Mouse (Mus musculus): ENCODE measurements around the gene Nfe2. TPM values are rescaled to one million over a fixed set of nuclear protein-coding genes. Genes with fewer than 3 reads are reported as not detected.
A peak's percentile ranks its signal among the peaks of the same experiment; 100 is the strongest.

Gene Nfe2
- polyA plus RNA-seq (2015; fragmentation: Nextera tagmentation; extraction: Ambion mirVana): 0.50 and 0.70 TPM in 2 replicates

- Histone ChIP-seq H3K9ac (ENCODE audit: low read length) (no peak within 1 kb of the TSS), H3K36me3 (ENCODE audit: control insufficient read depth, insufficient read depth, low read length) (no peaks in the 10 kb centered on the region)
- 11% methylated on average over 15 of the region's 15 CpGs for WGBS
These were observed at the start of gene Nfe2 for GRCm38 (mm10) chr15:103257790-103258728. TSS of gene Nfe2 (minus strand) at chr15:103258403.

GRCm38 (mm10) chr15:103307125-103307524 lies 48.9 kb upstream of the Nfe2 start:
- 1% methylated on average over 7 of the region's 7 CpGs for WGBS
- H3K9me3 ChIP-seq (ENCODE audit: control insufficient read depth, low read length): no peaks in the 10 kb centered on the region
- H3K27me3 ChIP-seq (ENCODE audit: control insufficient read depth, insufficient read depth, low read length): no peaks in the 10 kb centered on the region
- no peak overlapping the region for H3K27ac ChIP-seq (replicated peaks)
- peaks cover 7% of the 10 kb centered on the region for H3K4me1 ChIP-seq (replicated peaks; ENCODE audit: control insufficient read depth, insufficient read depth)
- ATAC-seq (ENCODE audit: low FRiP score, low TSS enrichment) (peak; percentile 39; the same call in 1 of the 2 replicates), DNase-seq (ENCODE audit: low spot score) (peak; percentile 94)
- H3K36me3 ChIP-seq (ENCODE audit: control insufficient read depth, insufficient read depth, low read length): no peaks in the 10 kb centered on the region
- TF ChIP-seq CTCF (IDR thresholded peaks at IDR 0.05; ENCODE audit: low read depth) (peak; percentile 98), EP300 (optimal IDR thresholded peaks at IDR 0.05) (no peak)
- H3K9ac ChIP-seq (ENCODE audit: low read length): no peak overlapping the region
- 0 out of 2 replicates have a peak overlapping the region, but pooled peaks have one; percentile 27 for H3K4me2 ChIP-seq (replicated peaks; ENCODE audit: low read depth)
- H3K4me3 ChIP-seq (ENCODE audit: low read depth, low read length): no peak overlapping the region

More at GRCm38 (mm10) chr15:103257790-103258728, at the start of gene Nfe2:
- no peaks in the 10 kb centered on the region for H3K9me3 ChIP-seq (ENCODE audit: control insufficient read depth, low read length)
- TF ChIP-seq CTCF (IDR thresholded peaks at IDR 0.05; ENCODE audit: low read depth) (no peak; the same call in 1 of the 2 replicates), EP300 (optimal IDR thresholded peaks at IDR 0.05) (no peak)
- ATAC-seq (ENCODE audit: low FRiP score, low TSS enrichment) (peak; percentile 96), DNase-seq (ENCODE audit: low spot score) (peak; percentile 90)
- H3K4me2 ChIP-seq (replicated peaks; ENCODE audit: low read depth): peak within 1 kb of the TSS; percentile 46
- peak within 1 kb of the TSS; percentile 17 for H3K4me3 ChIP-seq (ENCODE audit: low read depth, low read length)
- H3K4me1 ChIP-seq (replicated peaks; ENCODE audit: control insufficient read depth, insufficient read depth): peaks cover 6% of the 10 kb centered on the region; the same call in 1 of the 2 replicates
- H3K27me3 ChIP-seq (ENCODE audit: control insufficient read depth, insufficient read depth, low read length): no peaks in the 10 kb centered on the region
- no peak within 1 kb of the TSS for H3K27ac ChIP-seq (replicated peaks)

DNA sequence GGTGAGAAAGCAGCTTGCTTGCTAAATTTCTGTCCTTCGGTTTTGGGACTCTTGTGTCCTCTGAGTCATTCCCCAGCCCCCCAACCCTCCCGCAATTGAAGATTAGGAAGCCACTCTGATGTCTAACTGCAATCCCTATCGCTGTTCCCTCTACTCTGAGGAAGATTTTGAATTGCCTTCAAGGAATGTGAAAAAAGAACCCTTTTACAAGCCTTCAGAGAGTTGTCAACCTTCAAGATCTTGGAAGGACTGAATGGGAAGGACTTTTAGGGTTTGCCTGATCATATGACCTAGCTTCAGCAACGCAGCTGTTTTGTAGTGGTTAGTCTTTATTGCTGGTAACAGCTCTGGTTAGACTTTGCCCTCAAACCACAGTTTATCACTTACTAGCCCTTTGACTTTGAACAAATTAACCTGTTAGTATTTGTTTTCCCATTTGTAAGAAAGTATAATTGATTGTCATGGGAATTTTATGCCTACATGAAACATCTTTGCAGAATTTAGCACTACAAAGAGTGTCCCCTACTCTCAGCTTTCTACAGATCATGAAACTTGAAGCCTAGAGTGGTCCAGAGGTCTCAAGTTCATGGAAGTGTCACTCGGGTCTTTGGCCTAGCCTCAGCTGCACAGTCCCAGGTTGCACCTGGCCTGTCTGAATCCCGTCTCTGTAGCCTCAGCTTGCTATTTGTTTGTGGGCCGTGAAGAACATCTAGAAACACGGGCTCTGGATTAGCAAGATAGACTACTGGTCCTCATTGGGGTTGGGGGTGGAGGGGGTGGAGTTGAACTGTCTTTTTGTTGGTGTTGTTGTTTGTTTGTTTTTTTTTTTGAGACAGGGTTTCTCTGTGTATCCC lies 47.8 kb upstream of the Nfe2 start:
- H3K36me3 ChIP-seq (ENCODE audit: control insufficient read depth, insufficient read depth, low read length): no peaks in the 10 kb centered on the region
- H3K9me3 ChIP-seq (ENCODE audit: control insufficient read depth, low read length): no peaks in the 10 kb centered on the region
- H3K9ac ChIP-seq (ENCODE audit: low read length): peak overlapping the region; percentile 68
- H3K27me3 ChIP-seq (ENCODE audit: control insufficient read depth, insufficient read depth, low read length): no peaks in the 10 kb centered on the region
- ATAC-seq (ENCODE audit: low FRiP score, low TSS enrichment) (no peak), DNase-seq (ENCODE audit: low spot score) (no peak)
- H3K4me3 ChIP-seq (ENCODE audit: low read depth, low read length): peak overlapping the region; percentile 57
- whole genome bisulfite sequencing: 34% methylated on average over 8 of the region's 8 CpGs
- H3K4me1 ChIP-seq (replicated peaks; ENCODE audit: control insufficient read depth, insufficient read depth): peaks cover 7% of the 10 kb centered on the region
- H3K27ac ChIP-seq (replicated peaks): peak overlapping the region; percentile 95
- TF ChIP-seq EP300 (optimal IDR thresholded peaks at IDR 0.05) (no peak), CTCF (IDR thresholded peaks at IDR 0.05; ENCODE audit: low read depth) (no peak)
- H3K4me2 ChIP-seq (replicated peaks; ENCODE audit: low read depth): peak overlapping the region; percentile 91

DNA sequence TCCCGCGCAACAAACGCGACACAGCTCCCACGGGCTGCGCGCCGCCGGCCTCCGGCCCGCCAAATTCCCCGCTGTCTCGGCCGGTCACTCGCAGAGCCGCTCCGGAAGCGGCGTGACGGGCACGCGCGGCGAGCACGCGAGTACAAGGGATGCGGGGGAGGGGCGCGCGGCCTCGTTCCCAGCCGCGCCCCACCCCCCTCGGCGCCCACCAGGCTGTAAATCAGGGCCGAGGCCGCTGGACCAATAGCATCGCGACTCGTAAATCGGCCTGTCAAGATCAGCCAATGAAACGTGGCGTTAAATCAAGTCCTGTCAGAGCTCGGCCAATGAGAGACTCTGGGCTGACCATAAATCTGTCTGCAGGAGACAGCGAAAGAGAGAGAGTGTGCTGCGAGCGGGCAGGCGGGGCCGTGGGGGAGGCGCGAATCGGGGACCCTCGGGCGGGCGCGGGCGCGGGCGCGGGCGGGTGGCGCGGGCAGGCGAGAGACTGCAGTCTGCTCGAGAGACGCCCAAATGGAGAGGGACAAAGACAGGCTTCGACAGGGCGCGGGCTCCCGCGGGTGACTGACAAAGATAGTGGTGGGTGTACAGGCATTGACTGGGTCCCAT lies 47.0 kb upstream of the Nfe2 start:
- Histone ChIP-seq H3K4me1 (replicated peaks; ENCODE audit: control insufficient read depth, insufficient read depth) (peaks cover 10% of the 10 kb centered on the region), H3K9ac (ENCODE audit: low read length) (peak overlapping the region; percentile 68), H3K27me3 (ENCODE audit: control insufficient read depth, insufficient read depth, low read length) (no peaks in the 10 kb centered on the region), H3K4me3 (ENCODE audit: low read depth, low read length) (peak overlapping the region; percentile 57), H3K27ac (replicated peaks) (peak overlapping the region; percentile 95), H3K9me3 (ENCODE audit: control insufficient read depth, low read length) (no peaks in the 10 kb centered on the region), H3K36me3 (ENCODE audit: control insufficient read depth, insufficient read depth, low read length) (no peaks in the 10 kb centered on the region), H3K4me2 (replicated peaks; ENCODE audit: low read depth) (peak overlapping the region; percentile 91)
- ATAC-seq (ENCODE audit: low FRiP score, low TSS enrichment) (peak; percentile 95), DNase-seq (ENCODE audit: low spot score) (peak; percentile 94)
- no peak for TF ChIP-seq CTCF (IDR thresholded peaks at IDR 0.05; ENCODE audit: low read depth)
- peak; percentile 97 for TF ChIP-seq EP300 (optimal IDR thresholded peaks at IDR 0.05)
- WGBS: under 1% methylated on average over 71 of the region's 71 CpGs

DNA sequence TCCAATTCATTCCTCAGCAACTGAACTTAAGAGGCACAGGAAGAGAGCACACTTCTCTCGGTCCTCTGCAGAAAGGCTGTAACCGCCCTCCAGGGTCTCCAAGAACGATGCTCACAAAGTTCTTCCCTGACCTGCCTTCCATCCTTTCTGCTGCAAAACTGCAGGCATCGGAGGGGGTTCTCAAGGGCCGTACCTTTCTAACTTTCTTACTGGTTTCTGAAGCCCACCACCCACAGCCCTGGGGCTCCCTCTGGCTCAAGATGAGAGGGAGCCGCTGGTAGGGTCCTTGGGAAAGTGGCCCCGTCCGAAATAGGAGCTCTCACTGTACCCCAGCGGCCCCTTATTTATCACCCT lies 46.4 kb upstream of the Nfe2 start:
- no peaks in the 10 kb centered on the region for H3K36me3 ChIP-seq (ENCODE audit: control insufficient read depth, insufficient read depth, low read length)
- DNase-seq (ENCODE audit: low spot score): no peak
- 0% methylated on average over 9 of the region's 9 CpGs for WGBS

More for the DNA sequence above, 46.4 kb upstream of the Nfe2 start:
- Histone ChIP-seq H3K27ac (replicated peaks) (peak overlapping the region; percentile 95), H3K9me3 (ENCODE audit: control insufficient read depth, low read length) (no peaks in the 10 kb centered on the region), H3K4me2 (replicated peaks; ENCODE audit: low read depth) (peak overlapping the region; percentile 91), H3K4me1 (replicated peaks; ENCODE audit: control insufficient read depth, insufficient read depth) (peaks cover 10% of the 10 kb centered on the region), H3K9ac (ENCODE audit: low read length) (peak overlapping the region; percentile 61), H3K27me3 (ENCODE audit: control insufficient read depth, insufficient read depth, low read length) (no peaks in the 10 kb centered on the region), H3K4me3 (ENCODE audit: low read depth, low read length) (peak overlapping the region; percentile 57)
- no peak for ATAC-seq (ENCODE audit: low FRiP score, low TSS enrichment)
- no peak for TF ChIP-seq CTCF (IDR thresholded peaks at IDR 0.05; ENCODE audit: low read depth)
- TF ChIP-seq EP300 (optimal IDR thresholded peaks at IDR 0.05): no peak
